Mouse (Mus musculus): Measurements from ENCODE around the gene Syt8. TPM values are rescaled to one million over a fixed set of nuclear protein-coding genes. Genes with fewer than 3 reads are reported as not detected.

Syt8 gene
- polyA plus RNA-seq, 1 experiment, result 3.4 TPM

GRCm38 (mm10) chr7:142457227-142457811, 22.7 kb downstream of the Syt8 start:
- no peak for TF ChIP-seq FLI1 (IDR thresholded peaks at IDR 0.05; ENCODE audit: low read length)
- no peak for TF ChIP-seq GATA1 (IDR thresholded peaks at IDR 0.05; ENCODE audit: borderline replicate concordance, low read length)
- no peaks in the 10 kb centered on the region for H3K9me3 ChIP-seq
- no peak overlapping the region for H3K4me3 ChIP-seq (replicated peaks)
- peaks cover 56% of the 10 kb centered on the region for H3K4me1 ChIP-seq
- H3K36me3 ChIP-seq (replicated peaks; ENCODE audit: low read length), result no peaks in the 10 kb centered on the region
- H3K27me3 ChIP-seq (replicated peaks), result peaks cover 32% of the 10 kb centered on the region

- H3K27me3 ChIP-seq (replicated peaks), result peaks cover 39% of the 10 kb centered on the region
- no peaks in the 10 kb centered on the region for H3K36me3 ChIP-seq (replicated peaks; ENCODE audit: low read length)
- H3K4me1 ChIP-seq, result peaks cover 63% of the 10 kb centered on the region
- no peaks in the 10 kb centered on the region for H3K9me3 ChIP-seq
- H3K4me3 ChIP-seq (replicated peaks), result no peak overlapping the region
- TF ChIP-seq FLI1 (IDR thresholded peaks at IDR 0.05; ENCODE audit: low read length) (no peak), GATA1 (IDR thresholded peaks at IDR 0.05; ENCODE audit: borderline replicate concordance, low read length) (no peak)
These were observed 23.4 kb downstream of the Syt8 start for GRCm38 (mm10) chr7:142458026-142458425.

- no peak overlapping the region for H3K4me3 ChIP-seq (replicated peaks)
- H3K27me3 ChIP-seq (replicated peaks), result peaks cover 42% of the 10 kb centered on the region
- no peaks in the 10 kb centered on the region for H3K36me3 ChIP-seq (replicated peaks; ENCODE audit: low read length)
- H3K4me1 ChIP-seq, result peaks cover 64% of the 10 kb centered on the region
- H3K9me3 ChIP-seq, result no peaks in the 10 kb centered on the region
- TF ChIP-seq GATA1 (IDR thresholded peaks at IDR 0.05; ENCODE audit: borderline replicate concordance, low read length) (no peak), FLI1 (IDR thresholded peaks at IDR 0.05; ENCODE audit: low read length) (no peak)
These were observed 24.1 kb downstream of the Syt8 start for GRCm38 (mm10) chr7:142458676-142459298.

GRCm38 (mm10) chr7:142459299-142459691, 24.6 kb downstream of the Syt8 start:
- Histone ChIP-seq H3K4me1 (peaks cover 64% of the 10 kb centered on the region), H3K27me3 (replicated peaks) (peaks cover 45% of the 10 kb centered on the region), H3K9me3 (no peaks in the 10 kb centered on the region), H3K36me3 (replicated peaks; ENCODE audit: low read length) (no peaks in the 10 kb centered on the region), H3K4me3 (replicated peaks) (no peak overlapping the region)
- TF ChIP-seq FLI1 (IDR thresholded peaks at IDR 0.05; ENCODE audit: low read length) (no peak), GATA1 (IDR thresholded peaks at IDR 0.05; ENCODE audit: borderline replicate concordance, low read length) (no peak)

GRCm38 (mm10) chr7:142460636-142461077, 26.0 kb downstream of the Syt8 start, which contains the start of gene Lsp1:
Gene Lsp1 (plus strand): TSS chr7:142460809.
- peak within 1 kb of the TSS; percentile 81 for H3K4me3 ChIP-seq (replicated peaks)
- H3K4me1 ChIP-seq, result peaks cover 64% of the 10 kb centered on the region
- no peaks in the 10 kb centered on the region for H3K9me3 ChIP-seq

GRCm38 (mm10) chr7:142461446-142461845, 26.8 kb downstream of the Syt8 start:
- Histone ChIP-seq H3K36me3 (replicated peaks; ENCODE audit: low read length) (no peaks in the 10 kb centered on the region), H3K4me3 (replicated peaks) (peak overlapping the region; percentile 81), H3K9me3 (no peaks in the 10 kb centered on the region), H3K27me3 (replicated peaks) (peaks cover 47% of the 10 kb centered on the region), H3K4me1 (peaks cover 59% of the 10 kb centered on the region)
- TF ChIP-seq FLI1 (IDR thresholded peaks at IDR 0.05; ENCODE audit: low read length), result no peak
- TF ChIP-seq GATA1 (IDR thresholded peaks at IDR 0.05; ENCODE audit: borderline replicate concordance, low read length), result no peak

More at GRCm38 (mm10) chr7:142460636-142461077, 26.0 kb downstream of the Syt8 start, which contains the start of gene Lsp1:
- Histone ChIP-seq H3K27me3 (replicated peaks) (peaks cover 51% of the 10 kb centered on the region), H3K36me3 (replicated peaks; ENCODE audit: low read length) (no peaks in the 10 kb centered on the region)
- TF ChIP-seq FLI1 (IDR thresholded peaks at IDR 0.05; ENCODE audit: low read length) (no peak), GATA1 (IDR thresholded peaks at IDR 0.05; ENCODE audit: borderline replicate concordance, low read length) (no peak)

GRCm38 (mm10) chr7:142462190-142462589, 27.5 kb downstream of the Syt8 start:
- Histone ChIP-seq H3K4me3 (replicated peaks) (peak overlapping the region; percentile 81), H3K9me3 (no peaks in the 10 kb centered on the region), H3K36me3 (replicated peaks; ENCODE audit: low read length) (no peaks in the 10 kb centered on the region), H3K4me1 (peaks cover 51% of the 10 kb centered on the region), H3K27me3 (replicated peaks) (peaks cover 45% of the 10 kb centered on the region)
- TF ChIP-seq FLI1 (IDR thresholded peaks at IDR 0.05; ENCODE audit: low read length), result no peak
- TF ChIP-seq GATA1 (IDR thresholded peaks at IDR 0.05; ENCODE audit: borderline replicate concordance, low read length), result no peak

GRCm38 (mm10) chr7:142462594-142463078, 28.0 kb downstream of the Syt8 start:
- no peaks in the 10 kb centered on the region for H3K9me3 ChIP-seq
- H3K4me1 ChIP-seq, result peaks cover 47% of the 10 kb centered on the region
- TF ChIP-seq GATA1 (IDR thresholded peaks at IDR 0.05; ENCODE audit: borderline replicate concordance, low read length), result no peak
- no peak for TF ChIP-seq FLI1 (IDR thresholded peaks at IDR 0.05; ENCODE audit: low read length)
- H3K36me3 ChIP-seq (replicated peaks; ENCODE audit: low read length), result no peaks in the 10 kb centered on the region
- peak overlapping the region; percentile 81 for H3K4me3 ChIP-seq (replicated peaks)
- H3K27me3 ChIP-seq (replicated peaks), result peaks cover 45% of the 10 kb centered on the region

- H3K36me3 ChIP-seq (replicated peaks; ENCODE audit: low read length), result no peaks in the 10 kb centered on the region
- H3K4me1 ChIP-seq, result peaks cover 28% of the 10 kb centered on the region
- H3K9me3 ChIP-seq, result no peaks in the 10 kb centered on the region
- no peak for TF ChIP-seq FLI1 (IDR thresholded peaks at IDR 0.05; ENCODE audit: low read length)
- TF ChIP-seq GATA1 (IDR thresholded peaks at IDR 0.05; ENCODE audit: borderline replicate concordance, low read length), result no peak
- H3K27me3 ChIP-seq (replicated peaks), result peaks cover 42% of the 10 kb centered on the region
- H3K4me3 ChIP-seq (replicated peaks), result no peak overlapping the region
These were observed 35.6 kb downstream of the Syt8 start for GRCm38 (mm10) chr7:142470171-142470691.
